Mouse (Mus musculus) C2C12 (cell line): ENCODE results near the gene Egfl8.

Experiments
- CEBPB ChIP-seq: IDR thresholded peaks from one replicate; pipeline ENCODE4 v1.6.1; 2011; ENCODE audit warnings: low read depth, mild to moderate bottlenecking, control low read depth, moderate library complexity
- CTCF ChIP-seq: IDR thresholded peaks from one replicate; pipeline ENCODE4 v1.5.1; 2011; ENCODE audit not compliant: control insufficient read depth, insufficient read depth, insufficient read length

DNA sequence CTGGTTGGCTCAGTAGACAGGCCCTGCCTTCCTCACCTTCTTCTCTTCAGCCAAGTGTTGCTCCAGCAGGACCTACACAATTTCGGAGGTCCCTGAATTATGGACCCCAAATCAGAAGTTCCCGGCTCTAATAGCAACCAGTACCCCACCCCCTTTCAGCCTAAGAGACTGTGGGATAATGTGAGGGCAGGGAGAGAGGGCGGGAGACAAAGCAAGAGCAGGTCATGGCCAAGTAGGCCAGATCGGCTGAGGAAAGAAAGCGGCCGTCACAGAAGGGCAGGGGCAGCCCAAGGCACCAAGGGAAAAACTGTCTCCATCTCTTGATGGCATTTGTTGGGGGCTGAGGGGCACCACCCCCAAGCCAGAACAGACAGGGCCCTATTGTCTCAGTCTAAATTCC, at the start of gene Egfl8:
- TF ChIP-seq CEBPB = no peak
- TF ChIP-seq CTCF = no peak
